Mouse (Mus musculus): ENCODE measurements at regions not wholly inside any gene's neighbourhood (a gene's known extent, or its start where the extent isn't known, plus 50 kb on each side); places are given as distances from the start of the nearest gene placed in this dataset.

- Histone ChIP-seq H3K4me1 (ENCODE audit: control insufficient read depth, insufficient read depth, low read length) (no peaks in the 10 kb centered on the region), H3K4me2 (ENCODE audit: low read length) (no peak overlapping the region), H3K4me3 (ENCODE audit: low read depth, low read length) (no peak overlapping the region), H3K9ac (ENCODE audit: low read depth, low read length) (no peak overlapping the region), H3K9me3 (replicated peaks; ENCODE audit: control insufficient read depth, low read length, poor library complexity, severe bottlenecking) (no peaks in the 10 kb centered on the region), H3K36me3 (ENCODE audit: control insufficient read depth, insufficient read depth, low read length) (no peaks in the 10 kb centered on the region), H3K27ac (ENCODE audit: low read length) (no peak overlapping the region), H3K27me3 (ENCODE audit: control insufficient read depth, insufficient read depth, low read depth, low read length) (no peaks in the 10 kb centered on the region)
- ATAC-seq = no peak
- 95% methylated on average over 2 of the region's 2 CpGs for WGBS
Observed at GRCm38 (mm10) chr12:90790562-90790961, 52.3 kb upstream of the Dio2 start.
